Mouse (Mus musculus) stomach, embryonic 14.5 days (tissue): ENCODE data around the gene Dpf3. TPM values are rescaled to one million over a fixed set of nuclear protein-coding genes. Genes with fewer than 3 reads are reported as not detected.
A peak's percentile ranks its signal among the peaks of the same experiment; 100 is the strongest.

Source experiments
- ATAC-seq: fragments of 200-750 bp; cut with Nextera tagmentation; 2 replicates; pipeline ENCODE4 v1.8.0; 2017; ENCODE audit warnings: low read depth, moderate TSS enrichment; ENCODE audit not compliant: insufficient number of reproducible peaks, insufficient read depth, low FRiP score
- H3K27ac ChIP-seq: fragments of 300-500 bp; sonication (generic); 2 replicates; pipeline ENCODE4 v1.5.1; 2014; ENCODE audit warnings: mild to moderate bottlenecking, low read length, moderate library complexity, mixed read lengths
- H3K27me3 ChIP-seq: fragments of 300-500 bp; sonication (generic); 2 replicates; pipeline ENCODE4 v1.6.1; 2014; ENCODE audit warnings: low read length, control low read depth, mixed read lengths; ENCODE audit not compliant: control insufficient read depth, insufficient read depth
- H3K36me3 ChIP-seq: fragments of 300-500 bp; sonication (generic); 2 replicates; pipeline ENCODE4 v1.6.1; 2014; ENCODE audit warnings: mild to moderate bottlenecking, control low read depth, low read length, moderate library complexity, mixed read lengths; ENCODE audit not compliant: control insufficient read depth, insufficient read depth
- H3K4me1 ChIP-seq: fragments of 300-500 bp; sonication (generic); 2 replicates; pipeline ENCODE4 v1.6.1; 2014; ENCODE audit warnings: low read length, control low read depth, mixed read lengths; ENCODE audit not compliant: control insufficient read depth, insufficient read depth
- H3K4me2 ChIP-seq: fragments of 300-500 bp; sonication (generic); replicated peaks from 2 replicates; pipeline ENCODE4 v1.6.1; 2014; ENCODE audit warnings: low read depth, low read length, control low read depth
- H3K4me3 ChIP-seq: fragments of 300-500 bp; sonication (generic); 2 replicates; pipeline ENCODE4 v1.5.1; 2014; ENCODE audit warnings: low read depth, low read length, control low read depth
- H3K9ac ChIP-seq: fragments of 300-500 bp; sonication (generic); replicated peaks from 2 replicates; pipeline ENCODE4 v1.6.1; 2014; ENCODE audit warnings: low read depth, mild to moderate bottlenecking, control low read depth, low read length, moderate library complexity, mixed read lengths
- H3K9me3 ChIP-seq: fragments of 300-500 bp; sonication (generic); 2 replicates; pipeline ENCODE4 v1.6.1; 2016; ENCODE audit warnings: low read depth, low read length, control low read depth; ENCODE audit not compliant: control insufficient read depth
- WGBS: fragments of 180-500 bp; shearing (Covaris S2); extraction: QIAGEN DNeasy Blood & Tissue Kit; methylation state at CpG from one replicate; pipeline ENCODE4 v1.1.7; 2014; 5-methylcytosine and 5-hydroxymethylcytosine counted together
- polyA plus RNA-seq: library from polyadenylated mRNA; unstranded; fragments of >200 nt; fragmentation: Nextera tagmentation; extraction: Ambion mirVana; gene quantifications from 2 replicates; pipeline ENCODE4 v1.2.1, GENCODE M21; 2014

Dpf3 gene
- polyA plus RNA-seq, 1 experiment from 2014 or later: 4.1 TPM

DNA sequence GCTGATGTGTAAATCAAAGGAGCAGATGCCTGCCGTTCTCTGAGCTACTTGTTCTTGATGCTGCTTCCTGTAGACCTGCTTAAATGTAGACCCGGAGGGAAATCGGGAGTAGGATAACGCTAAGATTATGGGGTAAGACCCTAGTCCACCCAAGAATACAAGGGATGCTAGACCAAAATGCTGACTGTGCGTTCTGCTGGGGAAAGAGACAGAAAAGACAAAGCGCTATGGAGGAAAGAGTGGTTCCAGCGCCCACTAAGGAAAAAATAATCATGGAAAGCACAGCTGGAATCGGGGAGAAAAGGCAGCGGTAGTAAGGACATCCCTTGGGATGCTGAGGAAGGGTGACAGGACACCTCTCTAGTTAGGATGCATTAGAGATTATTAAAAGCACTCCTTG is 174.7 kb downstream of the Dpf3 start:
- no peaks in the 10 kb centered on the region for H3K36me3 ChIP-seq
- 82% methylated on average over 9 of the region's 9 CpGs for WGBS
- H3K4me1 ChIP-seq: no peaks in the 10 kb centered on the region
- no peaks in the 10 kb centered on the region for H3K27me3 ChIP-seq
- H3K9ac ChIP-seq: no peak overlapping the region
- no peaks in the 10 kb centered on the region for H3K9me3 ChIP-seq
- H3K27ac ChIP-seq: no peak overlapping the region
- no peak for ATAC-seq
- no peak overlapping the region for H3K4me2 ChIP-seq
- no peak overlapping the region for H3K4me3 ChIP-seq

DNA sequence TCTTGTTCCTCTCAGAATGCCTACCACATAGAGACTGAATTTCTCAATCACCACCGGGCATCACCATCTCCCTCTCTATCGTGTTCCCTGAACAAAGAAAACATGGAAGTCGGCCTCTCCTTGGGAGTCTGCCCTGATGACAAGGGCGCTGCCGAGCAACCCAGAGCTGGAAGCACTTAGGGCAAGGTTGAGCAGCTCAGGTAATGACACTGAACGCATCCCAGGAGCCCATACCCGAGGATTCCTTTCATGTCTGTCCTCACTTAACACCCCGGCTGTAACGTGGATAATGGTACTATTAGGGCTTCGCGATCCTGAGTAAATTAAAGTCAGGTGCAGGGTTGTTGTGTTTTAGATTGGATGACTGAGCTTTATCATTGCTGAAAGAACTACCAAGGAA is 176.9 kb downstream of the Dpf3 start:
- no peak for ATAC-seq

DNA sequence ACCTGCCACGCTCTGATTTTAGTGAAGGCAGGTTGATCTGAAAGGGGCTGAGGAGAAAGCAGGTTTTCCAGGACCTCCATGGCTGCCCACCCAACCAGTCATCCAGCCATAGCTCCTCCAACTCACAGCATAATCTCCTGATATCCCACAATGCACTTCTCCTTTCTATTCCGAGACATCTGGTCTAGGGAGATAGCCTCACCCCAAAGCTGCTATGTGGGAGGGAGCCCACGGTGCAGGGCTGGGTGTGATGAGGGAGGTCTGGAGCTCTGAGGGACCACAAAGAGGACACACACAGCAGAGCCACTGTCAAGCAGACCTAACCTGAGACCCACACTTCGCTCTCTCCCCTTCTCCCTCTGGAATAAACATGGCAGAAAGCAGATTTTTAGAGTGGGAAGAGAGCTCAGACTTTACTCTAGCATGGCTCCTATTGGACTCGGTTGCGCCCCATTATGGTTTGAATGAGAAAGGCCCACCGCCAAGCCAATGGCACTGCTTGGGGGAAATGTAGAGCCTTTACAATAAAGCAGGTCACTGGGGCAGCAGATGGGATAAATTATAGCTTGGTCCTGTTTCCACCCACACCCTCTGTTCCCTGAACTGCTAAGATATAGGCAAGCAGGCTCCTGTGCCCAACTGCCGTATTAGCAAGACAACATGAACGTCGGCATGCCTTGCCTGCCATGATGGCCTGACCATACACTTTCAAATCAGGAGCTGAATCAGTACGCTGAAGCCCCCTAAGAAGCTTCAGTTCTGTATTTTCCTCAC is 178.3 kb downstream of the Dpf3 start:
- no peaks in the 10 kb centered on the region for H3K36me3 ChIP-seq
- H3K9me3 ChIP-seq: no peaks in the 10 kb centered on the region
- H3K4me1 ChIP-seq: no peaks in the 10 kb centered on the region
- no peak overlapping the region for H3K4me2 ChIP-seq
- H3K4me3 ChIP-seq: no peak overlapping the region
- no peak overlapping the region for H3K27ac ChIP-seq
- no peaks in the 10 kb centered on the region for H3K27me3 ChIP-seq
- 85% methylated on average over 11 of the region's 11 CpGs for WGBS
- ATAC-seq: peak; percentile 67; the same call in 1 of the 2 replicates
- H3K9ac ChIP-seq: no peak overlapping the region

More for the DNA sequence above, 176.9 kb downstream of the Dpf3 start:
- no peaks in the 10 kb centered on the region for H3K9me3 ChIP-seq
- no peak overlapping the region for H3K4me3 ChIP-seq
- no peak overlapping the region for H3K9ac ChIP-seq
- H3K4me1 ChIP-seq: no peaks in the 10 kb centered on the region
- WGBS: 82% methylated on average over 11 of the region's 11 CpGs
- H3K27me3 ChIP-seq: no peaks in the 10 kb centered on the region
- H3K27ac ChIP-seq: no peak overlapping the region
- no peak overlapping the region for H3K4me2 ChIP-seq
- H3K36me3 ChIP-seq: no peaks in the 10 kb centered on the region

DNA sequence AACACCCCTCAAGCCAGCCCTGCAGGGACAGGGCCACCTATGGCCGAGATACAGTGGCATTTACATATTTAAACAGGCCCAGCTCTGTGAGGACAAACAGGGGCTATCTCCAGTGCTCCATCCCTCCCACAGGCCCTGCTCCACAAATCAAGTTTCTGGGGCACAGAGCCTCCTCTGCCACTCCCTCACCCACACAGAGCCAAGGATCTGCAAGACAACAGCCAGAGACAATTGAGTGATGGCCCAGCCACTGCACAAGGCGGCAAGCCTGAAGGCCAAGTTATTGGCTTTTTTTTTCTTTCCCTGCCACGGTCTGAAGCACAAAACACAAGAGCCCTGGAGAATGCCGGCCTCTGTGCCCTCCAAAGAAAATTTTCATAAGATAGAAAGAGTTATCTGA is 178.9 kb downstream of the Dpf3 start:
- H3K36me3 ChIP-seq: no peaks in the 10 kb centered on the region
- WGBS: 49% methylated on average over 4 of the region's 4 CpGs
- no peak overlapping the region for H3K4me3 ChIP-seq
- H3K9me3 ChIP-seq: no peaks in the 10 kb centered on the region
- H3K27ac ChIP-seq: no peak overlapping the region
- no peak for ATAC-seq
- no peak overlapping the region for H3K9ac ChIP-seq
- no peaks in the 10 kb centered on the region for H3K4me1 ChIP-seq
- H3K27me3 ChIP-seq: no peaks in the 10 kb centered on the region
- no peak overlapping the region for H3K4me2 ChIP-seq

DNA sequence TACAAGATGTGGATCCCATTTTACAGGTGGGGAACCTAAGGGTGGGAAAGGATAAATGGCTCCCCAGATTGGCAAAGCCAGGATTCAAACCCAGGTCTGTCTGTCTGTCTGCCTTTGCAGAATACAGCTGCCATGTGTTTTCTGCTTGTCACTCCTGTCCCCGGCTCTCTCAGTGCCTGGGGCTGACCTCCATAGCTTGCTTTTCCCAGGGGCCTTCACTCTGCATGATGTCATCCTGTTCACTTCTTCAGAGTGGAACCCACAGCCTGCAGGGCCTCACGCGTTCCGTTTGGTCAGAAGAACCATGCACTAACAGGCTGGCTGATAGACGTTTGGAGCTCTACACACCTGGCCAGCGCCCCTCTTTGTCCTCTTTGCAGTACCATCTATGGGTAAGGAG is 184.3 kb downstream of the Dpf3 start:
- Histone ChIP-seq H3K9ac (no peak overlapping the region), H3K9me3 (no peaks in the 10 kb centered on the region)

DNA sequence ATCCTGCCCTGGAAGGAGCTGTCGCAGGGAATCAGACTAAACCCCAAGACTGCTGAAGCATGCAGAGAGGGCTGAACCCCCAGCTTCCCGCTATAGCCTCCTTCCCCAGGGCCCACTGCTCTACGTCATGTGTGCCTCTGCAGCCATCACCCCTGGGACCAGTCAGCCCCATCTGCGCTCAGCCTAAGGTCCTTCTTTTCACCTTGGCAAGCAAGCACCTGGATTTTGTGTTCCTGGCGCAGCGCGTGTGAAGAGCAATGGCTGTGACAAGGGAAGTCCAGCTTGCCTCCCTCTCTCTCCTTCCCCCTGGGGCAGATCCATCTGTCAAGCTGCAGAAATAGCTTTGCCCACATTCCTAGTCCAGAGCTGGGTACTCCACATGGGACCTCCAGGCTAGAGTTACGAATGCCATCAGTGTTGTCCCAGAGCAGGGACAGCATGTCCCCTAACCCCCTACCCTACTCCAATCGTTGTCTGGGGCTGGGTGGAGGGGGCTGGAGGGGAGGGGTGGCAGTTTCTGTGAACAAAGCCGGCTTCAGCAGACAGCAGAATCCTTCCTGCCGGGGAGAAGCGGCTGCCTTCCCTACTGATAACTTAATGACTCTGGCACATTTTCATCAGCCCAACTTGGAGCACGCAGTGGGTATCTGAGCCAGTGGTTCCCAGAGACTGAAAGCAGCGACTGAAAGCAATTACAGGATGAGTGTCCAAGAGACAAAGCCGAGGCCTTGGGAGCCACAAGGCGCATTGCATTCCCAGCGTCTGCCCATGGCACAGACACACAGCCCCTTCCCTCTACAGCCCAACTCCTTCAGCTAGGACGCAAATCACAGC is 185.0 kb downstream of the Dpf3 start:
- WGBS: 44% methylated on average over 18 of the region's 18 CpGs
- ATAC-seq: no peak
- H3K9me3 ChIP-seq: no peaks in the 10 kb centered on the region
- no peak overlapping the region for H3K27ac ChIP-seq
- H3K27me3 ChIP-seq: no peaks in the 10 kb centered on the region
- H3K4me1 ChIP-seq: no peaks in the 10 kb centered on the region
- H3K4me2 ChIP-seq: no peak overlapping the region
- H3K9ac ChIP-seq: no peak overlapping the region
- no peaks in the 10 kb centered on the region for H3K36me3 ChIP-seq
- H3K4me3 ChIP-seq: no peak overlapping the region

More for the DNA sequence above, 184.3 kb downstream of the Dpf3 start:
- Histone ChIP-seq H3K36me3 (no peaks in the 10 kb centered on the region), H3K4me2 (no peak overlapping the region), H3K4me1 (no peaks in the 10 kb centered on the region), H3K27ac (no peak overlapping the region), H3K27me3 (no peaks in the 10 kb centered on the region), H3K4me3 (no peak overlapping the region)
- ATAC-seq: no peak
- WGBS: 72% methylated on average over 6 of the region's 6 CpGs

DNA sequence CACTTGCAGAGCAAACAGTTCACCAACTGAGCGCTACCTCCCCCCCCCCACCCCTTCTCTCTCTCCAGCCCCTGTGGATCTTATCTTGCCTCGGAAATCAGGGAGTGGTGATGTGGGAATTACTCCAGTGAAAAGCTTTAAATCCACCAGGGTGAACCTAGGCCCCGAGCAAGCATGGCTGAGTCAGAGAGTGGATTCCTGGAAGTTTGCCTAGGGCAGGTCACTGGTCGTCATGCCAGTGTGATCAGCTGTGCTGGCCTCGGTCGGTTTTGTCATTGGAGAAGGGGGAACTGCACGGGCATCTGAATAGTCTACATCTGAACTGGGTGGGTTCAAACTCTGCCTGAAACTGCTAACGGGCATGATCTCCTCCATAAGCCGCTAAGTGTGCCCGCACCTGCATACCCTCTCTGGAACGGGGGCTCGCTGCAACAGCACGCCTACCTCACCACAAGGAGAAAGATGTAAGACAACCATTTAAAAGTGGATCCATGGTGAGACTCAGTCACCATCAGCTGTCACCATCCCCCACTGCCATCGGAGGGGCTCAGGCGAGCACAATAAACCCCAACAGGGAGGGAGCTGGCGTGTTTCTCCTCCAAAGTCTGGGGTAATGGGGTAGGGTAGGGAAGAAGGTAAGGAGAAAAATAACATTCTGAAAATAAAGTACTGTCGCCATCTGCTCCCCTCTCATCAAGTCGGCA is 185.7 kb downstream of the Dpf3 start:
- Histone ChIP-seq H3K27me3 (no peaks in the 10 kb centered on the region), H3K9ac (no peak overlapping the region), H3K36me3 (no peaks in the 10 kb centered on the region), H3K4me2 (no peak overlapping the region), H3K9me3 (no peaks in the 10 kb centered on the region), H3K4me3 (no peak overlapping the region), H3K27ac (no peak overlapping the region), H3K4me1 (no peaks in the 10 kb centered on the region)
- peak; percentile 82 for ATAC-seq
- WGBS: 74% methylated on average over 18 of the region's 18 CpGs

DNA sequence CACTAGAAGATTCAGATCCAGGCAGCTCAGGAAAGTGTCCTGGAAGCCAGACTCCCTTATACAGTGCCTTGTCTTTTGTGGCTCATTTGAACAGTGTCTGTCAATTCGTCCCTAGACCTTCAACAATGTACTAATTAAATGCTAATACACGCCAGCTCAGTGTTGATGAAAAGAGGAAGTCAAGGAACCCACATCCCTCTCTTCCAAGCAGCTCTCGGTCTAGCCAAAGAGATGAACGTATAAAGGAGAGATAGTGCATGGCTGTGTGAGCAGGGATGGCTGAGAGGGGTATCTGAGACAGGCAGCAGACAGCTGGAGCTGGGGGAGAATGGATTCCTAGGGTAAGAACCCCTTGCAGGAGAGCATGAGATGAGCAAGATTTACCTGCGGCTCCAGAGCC is 189.2 kb downstream of the Dpf3 start:
- WGBS: 78% methylated on average over 5 of the region's 5 CpGs
- Histone ChIP-seq H3K36me3 (no peaks in the 10 kb centered on the region), H3K9me3 (no peaks in the 10 kb centered on the region), H3K27ac (no peak overlapping the region), H3K4me2 (no peak overlapping the region), H3K27me3 (no peaks in the 10 kb centered on the region), H3K9ac (no peak overlapping the region), H3K4me1 (no peaks in the 10 kb centered on the region), H3K4me3 (no peak overlapping the region)
- no peak for ATAC-seq
